Mouse (Mus musculus): ENCODE data around the gene Als2cl.

DNA sequence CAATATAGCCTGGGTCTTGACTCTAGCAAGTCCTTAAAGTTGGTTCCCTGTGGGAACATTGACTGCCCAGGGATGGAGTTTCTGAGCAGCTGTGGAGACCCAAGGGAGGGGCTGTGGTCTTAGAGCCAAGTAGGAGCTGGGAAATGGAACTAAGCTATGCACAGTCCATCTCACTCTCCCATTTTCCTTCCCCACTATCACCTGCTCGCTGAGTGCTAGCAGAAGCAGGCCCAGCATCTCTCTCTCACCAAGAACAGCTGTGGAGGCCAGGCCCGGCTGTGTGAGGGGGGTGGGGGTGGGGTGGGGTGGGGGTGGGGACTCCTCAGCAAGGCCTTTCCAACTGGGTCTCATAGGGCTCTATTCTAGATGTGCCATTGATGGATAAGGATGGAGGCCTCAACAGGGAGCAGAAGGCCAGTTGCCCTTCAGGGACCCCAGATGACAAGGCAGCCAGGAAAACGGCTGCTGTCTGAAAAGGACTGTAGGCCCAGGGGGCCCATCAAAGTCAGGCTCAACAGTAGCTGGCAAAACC is 4.9 kb upstream of the Als2cl start:
- TF ChIP-seq GATA1 (IDR thresholded peaks at IDR 0.05; ENCODE audit: borderline replicate concordance, low read length): no peak
- TF ChIP-seq FLI1 (IDR thresholded peaks at IDR 0.05; ENCODE audit: low read length): no peak

All from megakaryocyte, embryonic 14.5 days (primary cell).